In genomic region chr9:96382756-96383155, GRCm38 (mm10) we compare ENCODE assay signal across 13 mouse cellular contexts. TPM values are rescaled to one million over a fixed set of nuclear protein-coding genes. Genes with fewer than 3 reads are reported as not detected.
DNase-seq lines count a peak whose midpoint lies in the region.
"Had no signal": no experiment of that assay in that cellular context is flagged by ENCODE, and none has a peak within 500 bp of the region (broad histone marks: within the 10 kb centered on the region; RNA-seq: fewer than 3 reads in every experiment).

No protein-coding gene starts in this region.

- peak; percentile 81 for DNase-seq in heart, adult 11 months
- no peak for DNase-seq in heart, adult 18-20 months
- DNase-seq in lung, postnatal 4 days = peak; percentile 33 to 38
- DNase-seq in lung, postnatal 25 days (ENCODE audit: low spot score) = no peak
- DNase-seq in MN1 (ENCODE audit: low spot score) = peak; percentile 63
- DNase-seq in right cerebral cortex, postnatal 10 days (ENCODE audit: low spot score in 2 of 2) = no peak
- DNase-seq: cerebellum, adult 11 months; cerebellum, adult 8-10 months; cerebellum, postnatal 14 days; embryo, embryonic 11 days; gastrocnemius, adult 2 months; gastrocnemius, postnatal 36 days; heart, adult 2 months had no signal

RNA-seq across cellular contexts. Expression of gene Atp1b3, which starts 18.5 kb away (rescaled TPM):
- 10 to 100 TPM; 51.6 to 63.6 TPM for total RNA-seq in heart, adult 18-20 months (2021)

Comparison
In these comparisons a context has a peak if more than half of its experiments do, and no peak if none do; other contexts are left out.
1. DNase-seq: peak in heart, adult 11 months (single experiment), lung, postnatal 4 days (2 of 2) and MN1 (single experiment); none in heart, adult 18-20 months (0 of 2), lung, postnatal 25 days (single experiment) and right cerebral cortex, postnatal 10 days (0 of 2).